Mouse (Mus musculus): ENCODE measurements around the gene Rbfox2. TPM values are rescaled to one million over a fixed set of nuclear protein-coding genes. Genes with fewer than 3 reads are reported as not detected.
"Not testable (repeated sequence)": the region's sequence is repeated elsewhere in the genome, so short reads cannot be mapped to it uniquely, and the experiment has no call there.

Gene Rbfox2
- polyA plus RNA-seq, 1 experiment from 2014 or later: 54.6 TPM

DNA sequence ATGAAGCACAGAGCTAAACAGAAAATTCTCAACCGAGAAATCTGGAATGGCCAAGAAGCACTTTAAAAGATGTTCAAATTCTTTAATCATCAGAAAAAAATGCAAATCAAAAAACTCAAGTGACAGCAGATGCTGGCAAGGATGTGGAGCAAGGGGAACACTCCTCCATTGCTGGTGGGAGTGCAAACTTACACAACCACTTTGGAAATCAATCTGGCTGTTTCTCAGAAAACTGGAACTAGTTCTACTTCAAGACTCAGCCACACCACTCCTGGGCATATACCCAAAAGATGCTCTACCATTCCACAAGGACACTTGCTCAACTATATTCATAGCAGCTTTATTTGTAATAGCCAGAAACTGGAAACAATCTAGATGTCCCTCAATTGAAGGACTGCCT, 37.3 kb downstream of the Rbfox2 start:
- H3K36me3 ChIP-seq; ATAC-seq (replicated peaks; ENCODE audit: insufficient number of reproducible peaks, insufficient read depth, low FRiP score, low read depth); H3K4me2 ChIP-seq; H3K27ac ChIP-seq; H3K27me3 ChIP-seq; H3K9me3 ChIP-seq (replicated peaks); H3K9ac ChIP-seq; H3K4me3 ChIP-seq: not testable (repeated sequence)
- WGBS: 85% methylated on average over 1 of the region's 1 CpGs
- H3K4me1 ChIP-seq (replicated peaks): peaks cover 20% of the 10 kb centered on the region

DNA sequence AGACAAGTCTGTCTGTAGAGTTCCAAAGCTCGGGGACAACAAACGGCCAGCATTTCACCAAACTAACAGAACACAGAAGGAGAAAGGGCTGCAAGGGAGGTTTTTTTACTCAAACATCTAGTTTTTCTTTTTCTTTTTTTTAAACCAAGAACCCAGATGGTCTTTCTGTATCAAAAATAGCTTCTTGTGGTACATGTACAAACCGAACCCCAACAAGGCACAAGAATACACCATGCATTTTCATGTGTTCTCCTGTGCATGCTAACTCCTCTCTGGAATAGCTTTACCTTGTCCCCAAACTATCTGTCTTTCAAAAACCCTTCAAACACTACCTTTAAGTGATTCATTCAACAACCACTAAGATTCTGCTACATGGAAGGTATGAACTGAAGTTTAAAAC, 38.4 kb downstream of the Rbfox2 start:
- no peak overlapping the region for H3K27ac ChIP-seq
- ATAC-seq (replicated peaks; ENCODE audit: insufficient number of reproducible peaks, insufficient read depth, low FRiP score, low read depth): no peak
- H3K9me3 ChIP-seq (replicated peaks): no peaks in the 10 kb centered on the region
- no peak overlapping the region for H3K4me2 ChIP-seq
- H3K36me3 ChIP-seq: no peaks in the 10 kb centered on the region
- 71% methylated on average over 3 of the region's 3 CpGs for WGBS
- no peaks in the 10 kb centered on the region for H3K27me3 ChIP-seq
- H3K4me1 ChIP-seq (replicated peaks): peaks cover 21% of the 10 kb centered on the region
- no peak overlapping the region for H3K4me3 ChIP-seq
- no peak overlapping the region for H3K9ac ChIP-seq

DNA sequence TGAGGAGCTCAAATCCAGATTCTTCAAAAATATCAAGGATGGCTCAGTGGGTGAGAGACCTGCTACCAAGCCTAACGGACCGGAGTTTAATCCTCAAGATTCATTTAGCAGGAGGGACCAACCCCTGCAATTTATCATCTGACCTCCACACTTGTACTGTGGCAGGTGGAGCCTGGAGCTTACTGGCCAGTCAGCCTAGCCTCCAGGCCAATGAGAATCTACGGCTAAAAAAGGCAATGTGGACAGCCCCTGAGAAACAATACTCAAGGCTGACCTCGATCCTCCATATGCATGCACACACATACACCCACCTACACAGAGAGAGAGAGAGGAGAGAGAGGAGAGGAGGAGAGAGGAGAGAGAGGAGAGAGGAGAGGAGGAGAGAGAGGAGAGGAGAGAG, 41.5 kb downstream of the Rbfox2 start:
- Histone ChIP-seq H3K27me3 (no peaks in the 10 kb centered on the region), H3K4me3 (no peak overlapping the region), H3K36me3 (no peaks in the 10 kb centered on the region), H3K9ac (no peak overlapping the region), H3K4me1 (replicated peaks) (peaks cover 21% of the 10 kb centered on the region), H3K4me2 (no peak overlapping the region), H3K9me3 (replicated peaks) (no peaks in the 10 kb centered on the region), H3K27ac (no peak overlapping the region)
- ATAC-seq (replicated peaks; ENCODE audit: insufficient number of reproducible peaks, insufficient read depth, low FRiP score, low read depth): peak; percentile 73
- 20% methylated on average over 4 of the region's 4 CpGs for WGBS

DNA sequence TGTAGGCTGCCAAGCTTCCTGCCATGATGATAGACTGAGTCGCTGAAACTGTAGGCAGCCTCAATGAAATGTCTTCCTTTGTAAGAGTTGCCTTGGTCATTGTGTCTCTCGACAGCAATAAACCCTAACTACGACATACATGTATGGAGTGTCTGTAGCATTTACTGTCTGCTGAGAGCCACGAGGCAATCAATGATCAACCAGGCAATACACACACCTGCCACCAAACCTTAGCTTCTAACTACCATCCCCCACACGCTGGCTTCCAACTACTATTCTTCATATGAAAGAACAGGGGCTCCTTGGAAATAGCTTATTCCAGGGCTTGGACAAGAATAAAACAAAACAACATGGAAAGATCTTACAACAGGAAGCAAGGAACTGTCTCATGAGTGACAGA, 42.5 kb downstream of the Rbfox2 start:
- no peak overlapping the region for H3K4me3 ChIP-seq
- WGBS: 87% methylated on average over 5 of the region's 5 CpGs
- no peaks in the 10 kb centered on the region for H3K27me3 ChIP-seq
- H3K4me1 ChIP-seq (replicated peaks): peaks cover 21% of the 10 kb centered on the region
- no peak overlapping the region for H3K9ac ChIP-seq
- H3K27ac ChIP-seq: no peak overlapping the region
- H3K36me3 ChIP-seq: no peaks in the 10 kb centered on the region
- no peaks in the 10 kb centered on the region for H3K9me3 ChIP-seq (replicated peaks)
- no peak for ATAC-seq (replicated peaks; ENCODE audit: insufficient number of reproducible peaks, insufficient read depth, low FRiP score, low read depth)
- no peak overlapping the region for H3K4me2 ChIP-seq

DNA sequence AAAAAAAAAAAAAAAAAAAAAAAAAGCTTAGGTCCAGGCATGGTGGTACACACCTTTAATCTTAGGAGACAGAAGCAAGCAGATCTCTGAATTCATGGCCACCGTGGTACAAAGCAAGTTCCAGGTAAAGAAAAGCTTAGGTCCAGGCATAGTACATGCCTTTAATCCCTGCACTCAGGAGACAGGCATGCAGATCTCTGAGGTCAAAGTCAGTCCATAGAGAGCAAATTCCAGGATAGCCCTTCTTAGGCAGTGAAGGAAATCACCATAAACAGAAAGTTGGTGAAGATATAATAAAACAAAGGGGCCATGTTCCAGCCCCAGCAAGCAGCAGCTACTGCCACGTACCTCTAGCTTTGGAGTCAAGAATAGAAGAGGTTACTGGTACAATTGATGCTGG, 44.0 kb downstream of the Rbfox2 start:
- Histone ChIP-seq H3K4me3 (no peak overlapping the region), H3K9ac (no peak overlapping the region), H3K36me3 (no peaks in the 10 kb centered on the region), H3K4me2 (no peak overlapping the region), H3K27me3 (no peaks in the 10 kb centered on the region), H3K9me3 (replicated peaks) (no peaks in the 10 kb centered on the region), H3K4me1 (replicated peaks) (peaks cover 24% of the 10 kb centered on the region), H3K27ac (no peak overlapping the region)
- 86% methylated on average over 2 of the region's 2 CpGs for WGBS
- no peak for ATAC-seq (replicated peaks; ENCODE audit: insufficient number of reproducible peaks, insufficient read depth, low FRiP score, low read depth)

DNA sequence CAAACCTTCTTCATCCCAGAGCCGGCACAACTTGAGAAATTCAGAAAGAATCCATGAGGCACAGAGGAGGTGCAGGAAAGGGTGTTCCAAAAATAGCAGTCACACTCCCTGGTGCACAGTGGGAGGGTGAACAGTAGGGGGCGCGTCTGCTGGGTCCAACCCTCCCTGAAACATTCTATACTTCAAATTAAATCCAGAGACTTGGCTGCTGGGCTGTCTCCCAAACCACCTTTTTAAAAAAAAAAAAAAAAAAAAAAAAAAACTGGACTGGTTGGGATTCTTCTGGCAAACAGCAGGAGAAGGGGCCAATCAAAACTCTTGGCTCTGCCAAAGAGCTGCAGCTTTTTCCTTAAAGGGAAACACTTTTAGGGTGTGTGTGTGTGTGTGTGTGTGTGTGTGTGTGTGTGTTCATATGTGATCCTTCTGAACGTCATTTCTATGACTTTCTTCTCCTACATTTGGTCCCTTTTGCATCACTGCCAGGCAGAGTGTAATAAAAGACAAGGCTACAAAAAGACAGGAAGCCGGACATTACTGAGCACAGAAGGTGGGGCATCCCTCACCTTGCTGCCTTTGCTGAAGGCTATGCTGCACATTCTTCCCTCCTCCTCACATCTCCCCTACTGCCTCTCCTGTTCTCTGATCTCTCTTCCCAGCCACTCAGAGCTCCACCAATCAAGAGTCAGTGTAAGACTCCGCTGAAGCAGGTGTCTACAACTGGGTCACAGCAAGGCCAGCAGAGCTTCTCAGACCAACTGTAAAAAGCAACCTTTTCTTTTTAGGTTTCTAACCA, 49.2 kb downstream of the Rbfox2 start:
- Histone ChIP-seq H3K4me3 (no peak overlapping the region), H3K36me3 (no peaks in the 10 kb centered on the region), H3K9me3 (replicated peaks) (no peaks in the 10 kb centered on the region), H3K4me1 (replicated peaks) (peaks cover 47% of the 10 kb centered on the region), H3K4me2 (peak overlapping the region; percentile 36; the same call in 1 of the 2 replicates), H3K27me3 (no peaks in the 10 kb centered on the region), H3K27ac (peak overlapping the region; percentile 56), H3K9ac (no peak overlapping the region)
- 17% methylated on average over 6 of the region's 6 CpGs for WGBS
- ATAC-seq (replicated peaks; ENCODE audit: insufficient number of reproducible peaks, insufficient read depth, low FRiP score, low read depth): peak; percentile 68

DNA sequence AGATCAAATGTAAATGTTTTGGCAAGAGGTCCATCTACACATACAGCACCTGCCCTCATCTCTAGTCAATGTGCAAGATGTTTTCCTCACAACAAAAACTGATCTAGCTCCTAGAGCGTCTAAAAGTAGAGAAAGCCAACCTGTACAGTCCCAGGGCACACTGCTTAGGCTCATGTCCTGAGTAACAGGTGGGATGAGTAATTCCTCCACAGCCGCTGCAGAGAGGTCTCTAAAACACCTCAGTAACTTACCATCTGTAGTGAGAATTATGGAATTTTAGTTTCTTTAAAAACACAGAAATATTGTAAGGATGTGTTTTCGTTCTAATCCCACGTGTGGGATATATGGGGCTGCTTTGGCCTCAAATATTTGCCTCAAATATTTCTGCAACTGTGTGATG, 50.0 kb downstream of the Rbfox2 start:
- Histone ChIP-seq H3K9ac (no peak overlapping the region), H3K4me3 (no peak overlapping the region), H3K4me2 (0 out of 2 replicates have a peak overlapping the region, but pooled peaks have one; percentile 36), H3K9me3 (replicated peaks) (no peaks in the 10 kb centered on the region), H3K27me3 (no peaks in the 10 kb centered on the region), H3K36me3 (no peaks in the 10 kb centered on the region), H3K27ac (peak overlapping the region; percentile 56), H3K4me1 (replicated peaks) (peaks cover 49% of the 10 kb centered on the region)
- WGBS: 68% methylated on average over 4 of the region's 4 CpGs
- ATAC-seq (replicated peaks; ENCODE audit: insufficient number of reproducible peaks, insufficient read depth, low FRiP score, low read depth): no peak

DNA sequence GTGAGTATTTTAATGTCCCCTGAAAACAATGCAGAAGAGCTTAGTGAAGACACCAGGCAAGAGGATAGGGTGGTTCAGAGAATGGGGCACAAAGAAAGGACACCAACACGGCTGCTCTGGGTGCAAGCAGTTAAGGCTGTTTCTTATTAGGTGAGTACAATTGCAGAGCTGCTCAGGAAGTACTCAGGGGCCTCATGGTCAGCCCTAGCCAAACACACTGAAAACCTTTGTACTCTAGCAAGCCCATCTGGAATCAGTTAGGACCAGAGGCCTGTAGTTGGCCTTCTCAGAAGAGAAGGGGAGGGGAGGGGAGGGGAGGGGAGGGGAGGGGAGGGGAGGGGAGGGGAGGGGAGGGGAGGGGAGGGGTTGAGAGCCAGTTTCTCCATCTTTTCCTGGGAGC, 52.2 kb downstream of the Rbfox2 start:
- Histone ChIP-seq H3K4me2 (no peak overlapping the region), H3K9ac (no peak overlapping the region), H3K9me3 (replicated peaks) (no peaks in the 10 kb centered on the region), H3K27me3 (no peaks in the 10 kb centered on the region), H3K27ac (peak overlapping the region; percentile 75), H3K4me1 (replicated peaks) (peaks cover 49% of the 10 kb centered on the region), H3K36me3 (no peaks in the 10 kb centered on the region), H3K4me3 (no peak overlapping the region)
- WGBS: 31% methylated on average over 1 of the region's 1 CpGs
- no peak for ATAC-seq (replicated peaks; ENCODE audit: insufficient number of reproducible peaks, insufficient read depth, low FRiP score, low read depth)

DNA sequence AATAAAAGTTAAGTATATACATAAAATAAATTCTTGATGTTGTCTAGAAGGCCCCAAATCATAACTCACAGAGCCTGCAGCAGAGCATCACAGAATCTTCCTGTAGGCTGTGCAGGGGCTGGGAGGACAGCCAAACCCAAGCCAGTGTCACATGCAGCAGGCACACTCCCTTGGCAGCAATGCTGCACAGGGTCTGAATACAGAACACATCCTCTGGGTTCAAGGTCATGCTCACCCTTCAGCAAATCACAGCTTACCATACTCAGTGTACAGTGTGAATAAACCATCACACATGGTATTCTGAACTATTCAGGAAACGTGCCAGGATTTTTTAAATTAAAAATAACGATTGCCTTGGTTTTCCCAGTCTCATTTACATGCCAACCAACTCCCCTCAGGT, 52.7 kb downstream of the Rbfox2 start:
- Histone ChIP-seq H3K9me3 (replicated peaks) (no peaks in the 10 kb centered on the region), H3K4me3 (no peak overlapping the region), H3K36me3 (no peaks in the 10 kb centered on the region), H3K4me1 (replicated peaks) (peaks cover 49% of the 10 kb centered on the region), H3K4me2 (no peak overlapping the region), H3K27me3 (no peaks in the 10 kb centered on the region), H3K9ac (no peak overlapping the region), H3K27ac (peak overlapping the region; percentile 75)
- WGBS: 38% methylated on average over 2 of the region's 2 CpGs
- ATAC-seq (replicated peaks; ENCODE audit: insufficient number of reproducible peaks, insufficient read depth, low FRiP score, low read depth): peak; percentile 77; the same call in 1 of the 2 replicates

GRCm38 (mm10) chr15:77251706-77252105, 55.1 kb downstream of the Rbfox2 start:
- ATAC-seq (replicated peaks; ENCODE audit: insufficient number of reproducible peaks, insufficient read depth, low FRiP score, low read depth): no peak
- Histone ChIP-seq H3K36me3 (no peaks in the 10 kb centered on the region), H3K9ac (no peak overlapping the region), H3K9me3 (replicated peaks) (no peaks in the 10 kb centered on the region), H3K4me3 (no peak overlapping the region), H3K27me3 (no peaks in the 10 kb centered on the region), H3K27ac (no peak overlapping the region), H3K4me2 (no peak overlapping the region), H3K4me1 (replicated peaks) (peaks cover 32% of the 10 kb centered on the region)
- 86% methylated on average over 3 of the region's 3 CpGs for WGBS

DNA sequence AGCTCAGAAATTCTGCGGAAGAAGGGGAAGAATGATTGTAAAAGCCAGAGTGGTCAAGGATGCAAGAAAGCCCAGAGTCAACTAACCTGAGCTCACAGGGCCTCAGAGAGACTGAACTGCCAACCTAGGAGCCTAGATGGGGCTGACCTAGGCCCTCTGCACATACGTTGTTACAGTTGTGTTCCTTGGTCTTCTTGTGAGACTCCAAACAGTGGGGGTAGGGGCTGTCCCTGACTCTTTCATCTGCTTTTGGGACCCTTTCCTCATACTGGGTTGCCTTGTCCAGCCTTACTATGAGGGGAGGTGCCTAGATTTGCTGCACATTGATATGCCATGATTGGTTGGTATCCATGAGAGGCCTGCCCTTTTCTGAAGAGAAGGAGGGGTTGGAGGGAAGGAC, 56.0 kb downstream of the Rbfox2 start:
- Histone ChIP-seq H3K4me3 (no peak overlapping the region), H3K27ac (no peak overlapping the region), H3K36me3 (no peaks in the 10 kb centered on the region), H3K27me3 (no peaks in the 10 kb centered on the region), H3K9me3 (replicated peaks) (no peaks in the 10 kb centered on the region), H3K9ac (no peak overlapping the region), H3K4me1 (replicated peaks) (peaks cover 36% of the 10 kb centered on the region), H3K4me2 (no peak overlapping the region)
- 90% methylated on average over 2 of the region's 2 CpGs for WGBS
- ATAC-seq (replicated peaks; ENCODE audit: insufficient number of reproducible peaks, insufficient read depth, low FRiP score, low read depth): no peak

- no peak for ATAC-seq (replicated peaks; ENCODE audit: insufficient number of reproducible peaks, insufficient read depth, low FRiP score, low read depth)
- 88% methylated on average over 5 of the region's 5 CpGs for WGBS
- Histone ChIP-seq H3K27ac (no peak overlapping the region), H3K4me1 (replicated peaks) (peaks cover 40% of the 10 kb centered on the region), H3K4me2 (no peak overlapping the region), H3K9ac (no peak overlapping the region), H3K36me3 (no peaks in the 10 kb centered on the region), H3K4me3 (no peak overlapping the region), H3K9me3 (replicated peaks) (no peaks in the 10 kb centered on the region), H3K27me3 (no peaks in the 10 kb centered on the region)
These were observed 57.4 kb downstream of the Rbfox2 start for GRCm38 (mm10) chr15:77249421-77249820.

Data from heart, embryonic 15.5 days (tissue).